Mouse (Mus musculus) intestine, embryonic 15.5 days (tissue): ENCODE measurements around the gene Mtf1. TPM values are rescaled to one million over a fixed set of nuclear protein-coding genes. Genes with fewer than 3 reads are reported as not detected.

ENCODE experiments used
- ATAC-seq: fragments of 200-750 bp; cut with Nextera tagmentation; 2 replicates; pipeline ENCODE4 v1.8.0; 2017; ENCODE audit warnings: moderate TSS enrichment, moderate library complexity
- H3K27ac ChIP-seq: fragments of 300-500 bp; sonication (generic); 2 replicates; pipeline ENCODE4 v1.5.1; 2015; ENCODE audit warnings: mild to moderate bottlenecking, inconsistent platforms
- H3K27me3 ChIP-seq: fragments of 300-500 bp; sonication (generic); replicated peaks from 2 replicates; pipeline ENCODE4 v1.6.1; 2015; ENCODE audit warnings: inconsistent platforms
- H3K36me3 ChIP-seq: fragments of 300-500 bp; sonication (generic); 2 replicates; pipeline ENCODE4 v1.6.1; 2015; ENCODE audit warnings: inconsistent platforms
- H3K4me1 ChIP-seq: fragments of 300-500 bp; sonication (generic); replicated peaks from 2 replicates; pipeline ENCODE4 v1.6.1; 2015; ENCODE audit warnings: inconsistent platforms
- H3K4me2 ChIP-seq: fragments of 300-500 bp; sonication (generic); replicated peaks from 2 replicates; pipeline ENCODE4 v1.6.1; 2015; ENCODE audit warnings: mild to moderate bottlenecking, inconsistent platforms
- H3K4me3 ChIP-seq: fragments of 300-500 bp; sonication (generic); replicated peaks from 2 replicates; pipeline ENCODE4 v1.5.1; 2015; ENCODE audit warnings: inconsistent platforms
- H3K9ac ChIP-seq: fragments of 300-500 bp; sonication (generic); 2 replicates; pipeline ENCODE4 v1.6.1; 2015; ENCODE audit warnings: inconsistent platforms
- H3K9me3 ChIP-seq: fragments of 300-500 bp; sonication (generic); 2 replicates; pipeline ENCODE4 v1.6.1; 2016; ENCODE audit warnings: inconsistent platforms
- WGBS: fragments of 180-500 bp; shearing (Covaris S2); methylation state at CpG from one replicate; pipeline ENCODE4 v1.1.7; 2015; 5-methylcytosine and 5-hydroxymethylcytosine counted together
- polyA plus RNA-seq: library from polyadenylated mRNA; unstranded; fragments of >200 nt; fragmentation: Nextera tagmentation; extraction: Ambion mirVana; gene quantifications from 2 replicates; pipeline ENCODE4 v1.2.1, GENCODE M21; 2015

Gene Mtf1
- polyA plus RNA-seq, result 13.6 TPM in 2 replicates

- peaks cover 19% of the 10 kb centered on the region; the same call in 1 of the 2 replicates for H3K36me3 ChIP-seq
- peak within 1 kb of the TSS; percentile 97 for H3K27ac ChIP-seq
- peak; percentile 91 for ATAC-seq
- no peaks in the 10 kb centered on the region for H3K9me3 ChIP-seq
- H3K4me1 ChIP-seq, result peaks cover 7% of the 10 kb centered on the region; the same call in 1 of the 2 replicates
- peak within 1 kb of the TSS; percentile 76 for H3K4me2 ChIP-seq
- 4% methylated on average over 21 of the region's 21 CpGs for WGBS
- peak within 1 kb of the TSS; percentile 82 for H3K4me3 ChIP-seq
- no peaks in the 10 kb centered on the region for H3K27me3 ChIP-seq
- H3K9ac ChIP-seq, result peak within 1 kb of the TSS; percentile 94
Measured at GRCm38 (mm10) chr4:124801552-124802308, at the start of gene Mtf1. Gene Mtf1 (plus strand): TSS chr4:124802104.

GRCm38 (mm10) chr4:124752281-124753199, 49.4 kb upstream of the Mtf1 start:
- no peak overlapping the region for H3K27ac ChIP-seq
- WGBS, result 22% methylated on average over 15 of the region's 15 CpGs
- H3K36me3 ChIP-seq, result no peaks in the 10 kb centered on the region
- peak overlapping the region; percentile 83 for H3K4me3 ChIP-seq
- H3K4me1 ChIP-seq, result peaks cover 26% of the 10 kb centered on the region
- no peaks in the 10 kb centered on the region for H3K9me3 ChIP-seq
- H3K9ac ChIP-seq, result peak overlapping the region; percentile 81
- H3K4me2 ChIP-seq, result peak overlapping the region; percentile 93
- no peaks in the 10 kb centered on the region for H3K27me3 ChIP-seq
- no peak for ATAC-seq

GRCm38 (mm10) chr4:124755526-124755925, 46.4 kb upstream of the Mtf1 start:
- Histone ChIP-seq H3K4me2 (no peak overlapping the region), H3K36me3 (no peaks in the 10 kb centered on the region), H3K4me3 (no peak overlapping the region), H3K9me3 (no peaks in the 10 kb centered on the region), H3K9ac (no peak overlapping the region), H3K27me3 (no peaks in the 10 kb centered on the region), H3K27ac (0 out of 2 replicates have a peak overlapping the region, but pooled peaks have one; percentile 8), H3K4me1 (peaks cover 40% of the 10 kb centered on the region)
- 32% methylated on average over 7 of the region's 7 CpGs for WGBS
- no peak for ATAC-seq

GRCm38 (mm10) chr4:124759305-124759811, 42.5 kb upstream of the Mtf1 start:
- H3K36me3 ChIP-seq, result no peaks in the 10 kb centered on the region
- ATAC-seq, result peak; percentile 85

DNA sequence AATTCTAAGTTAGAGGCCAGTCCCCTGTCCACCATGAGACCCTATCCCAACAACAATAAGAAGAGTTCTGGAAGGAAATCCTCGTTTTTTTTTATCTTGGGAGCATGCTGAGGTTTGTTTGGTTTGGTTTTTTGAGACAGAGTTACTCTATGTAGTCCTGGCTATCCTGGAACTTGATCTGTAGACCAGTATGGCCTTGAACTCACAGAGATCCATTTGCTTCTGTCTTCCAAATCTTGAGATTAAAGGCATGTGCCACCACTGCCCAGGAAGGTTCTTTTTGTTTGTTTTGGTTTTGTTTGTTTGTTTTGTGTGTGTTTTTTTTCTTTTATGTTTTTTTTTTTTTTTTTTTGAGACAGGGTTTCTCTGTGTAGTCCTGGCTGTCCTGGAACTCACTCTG, 40.7 kb upstream of the Mtf1 start:
- Histone ChIP-seq H3K9me3 (no peaks in the 10 kb centered on the region), H3K27me3 (no peaks in the 10 kb centered on the region), H3K27ac (no peak overlapping the region), H3K4me3 (no peak overlapping the region), H3K4me2 (no peak overlapping the region), H3K4me1 (peaks cover 15% of the 10 kb centered on the region; the same call in 1 of the 2 replicates), H3K36me3 (no peaks in the 10 kb centered on the region), H3K9ac (no peak overlapping the region)
- ATAC-seq, result no peak
- WGBS, result 52% methylated on average over 1 of the region's 1 CpGs

More at GRCm38 (mm10) chr4:124759305-124759811, 42.5 kb upstream of the Mtf1 start:
- no peak overlapping the region for H3K4me3 ChIP-seq
- H3K9ac ChIP-seq, result no peak overlapping the region
- peak overlapping the region; percentile 75 for H3K27ac ChIP-seq
- H3K9me3 ChIP-seq, result no peaks in the 10 kb centered on the region
- H3K4me2 ChIP-seq, result 0 out of 2 replicates have a peak overlapping the region, but pooled peaks have one; percentile 9
- H3K4me1 ChIP-seq, result peaks cover 22% of the 10 kb centered on the region
- H3K27me3 ChIP-seq, result no peaks in the 10 kb centered on the region
- 40% methylated on average over 7 of the region's 7 CpGs for WGBS

DNA sequence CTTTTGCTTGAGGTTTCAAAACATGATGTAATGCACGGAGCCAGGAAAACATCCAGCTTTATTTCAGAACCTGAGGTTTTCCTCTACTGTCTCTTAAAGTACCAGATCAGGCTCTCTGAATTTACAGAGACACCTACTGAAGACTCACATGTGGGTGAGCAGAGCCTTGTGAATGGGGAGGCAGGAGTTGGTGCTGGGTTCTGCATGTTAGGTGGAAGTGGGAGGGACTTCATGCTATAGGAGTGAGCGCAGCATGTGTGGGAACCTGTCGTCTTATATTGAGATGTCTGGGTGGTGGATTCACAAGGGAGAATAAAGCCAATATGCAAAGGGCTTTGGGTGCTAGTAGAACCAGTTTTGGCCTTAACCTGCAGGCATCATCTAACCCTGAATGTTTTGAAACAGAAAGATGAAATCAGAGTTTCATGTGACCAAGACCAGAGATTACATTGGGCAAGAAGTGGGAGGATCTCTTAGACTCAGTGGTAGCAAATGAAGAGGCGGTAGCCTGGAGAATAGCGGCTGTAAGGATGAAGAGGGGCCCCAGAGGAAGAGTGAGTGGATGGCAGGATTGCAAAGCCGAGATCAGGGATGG, 38.9 kb upstream of the Mtf1 start:
- ATAC-seq, result no peak
- WGBS, result 88% methylated on average over 6 of the region's 6 CpGs
- Histone ChIP-seq H3K27me3 (no peaks in the 10 kb centered on the region), H3K27ac (no peak overlapping the region), H3K4me3 (no peak overlapping the region), H3K9me3 (no peaks in the 10 kb centered on the region), H3K4me2 (no peak overlapping the region), H3K4me1 (peaks cover 13% of the 10 kb centered on the region; the same call in 1 of the 2 replicates), H3K9ac (no peak overlapping the region), H3K36me3 (no peaks in the 10 kb centered on the region)

- no peak overlapping the region for H3K9ac ChIP-seq
- H3K27me3 ChIP-seq, result no peaks in the 10 kb centered on the region
- no peaks in the 10 kb centered on the region for H3K4me1 ChIP-seq
- H3K4me2 ChIP-seq, result no peak overlapping the region
- H3K27ac ChIP-seq, result no peak overlapping the region
- WGBS, result 79% methylated on average over 23 of the region's 23 CpGs
- ATAC-seq, result no peak
- no peak overlapping the region for H3K4me3 ChIP-seq
- no peaks in the 10 kb centered on the region for H3K36me3 ChIP-seq
- H3K9me3 ChIP-seq, result no peaks in the 10 kb centered on the region
Measured at GRCm38 (mm10) chr4:124765802-124766565, 35.9 kb upstream of the Mtf1 start.

DNA sequence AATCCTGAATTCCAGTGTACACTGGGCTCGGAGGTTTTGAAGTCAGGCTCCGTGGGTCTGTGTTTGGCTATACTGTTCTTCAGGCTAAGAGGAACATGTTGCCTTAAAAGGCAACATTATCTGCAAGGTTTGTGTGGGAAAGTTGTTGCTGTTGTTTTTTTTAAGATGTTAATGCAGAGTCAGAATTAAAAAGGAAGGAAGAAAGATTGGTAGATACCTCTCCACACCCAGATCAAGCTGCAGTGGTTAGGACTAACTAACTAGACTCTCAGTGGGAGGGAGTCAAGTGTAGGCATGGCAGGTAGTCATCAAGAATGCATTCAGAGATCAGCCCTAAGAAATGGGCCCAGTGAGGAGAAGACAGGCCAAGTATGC, 35.4 kb upstream of the Mtf1 start:
- Histone ChIP-seq H3K27me3 (no peaks in the 10 kb centered on the region), H3K36me3 (no peaks in the 10 kb centered on the region), H3K4me3 (no peak overlapping the region), H3K27ac (no peak overlapping the region), H3K9me3 (no peaks in the 10 kb centered on the region), H3K9ac (no peak overlapping the region), H3K4me2 (no peak overlapping the region), H3K4me1 (no peaks in the 10 kb centered on the region)
- ATAC-seq, result no peak
- 75% methylated on average over 2 of the region's 2 CpGs for WGBS

DNA sequence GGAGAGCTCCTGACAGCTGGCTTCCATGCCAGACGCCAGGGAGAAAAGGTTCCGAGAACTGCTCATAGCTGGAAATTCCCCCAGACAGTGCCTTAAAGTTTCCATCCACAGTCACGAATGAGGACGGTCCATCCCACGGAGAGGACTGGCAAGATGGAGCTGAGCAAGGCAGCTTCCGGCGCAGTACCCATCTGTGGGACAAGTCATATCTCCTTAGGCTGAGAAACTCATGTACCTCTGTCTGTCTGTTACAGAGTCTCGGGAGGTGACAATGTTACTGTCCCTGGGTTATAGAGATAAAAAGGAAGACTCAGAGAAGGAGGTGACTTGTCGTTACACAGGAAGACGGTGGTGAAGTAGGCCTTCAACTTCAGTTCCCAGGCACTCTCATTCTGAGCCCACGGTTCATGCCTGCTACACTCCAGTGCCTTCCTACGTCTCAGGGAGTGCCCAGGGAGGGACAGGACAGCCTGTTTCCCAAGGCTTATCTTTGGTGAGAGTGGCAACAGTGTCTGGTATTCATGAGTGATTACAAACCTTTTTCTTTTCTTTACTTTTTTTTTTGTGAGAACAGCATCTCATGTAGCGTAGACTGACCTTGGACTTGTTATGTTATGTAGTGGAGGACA, 32.8 kb upstream of the Mtf1 start:
- H3K36me3 ChIP-seq, result no peaks in the 10 kb centered on the region
- H3K4me1 ChIP-seq, result peaks cover 2% of the 10 kb centered on the region; the same call in 1 of the 2 replicates
- no peaks in the 10 kb centered on the region for H3K9me3 ChIP-seq
- H3K27ac ChIP-seq, result no peak overlapping the region
- H3K4me2 ChIP-seq, result no peak overlapping the region
- no peak for ATAC-seq
- no peak overlapping the region for H3K4me3 ChIP-seq
- 83% methylated on average over 13 of the region's 13 CpGs for WGBS
- H3K9ac ChIP-seq, result no peak overlapping the region
- no peaks in the 10 kb centered on the region for H3K27me3 ChIP-seq

DNA sequence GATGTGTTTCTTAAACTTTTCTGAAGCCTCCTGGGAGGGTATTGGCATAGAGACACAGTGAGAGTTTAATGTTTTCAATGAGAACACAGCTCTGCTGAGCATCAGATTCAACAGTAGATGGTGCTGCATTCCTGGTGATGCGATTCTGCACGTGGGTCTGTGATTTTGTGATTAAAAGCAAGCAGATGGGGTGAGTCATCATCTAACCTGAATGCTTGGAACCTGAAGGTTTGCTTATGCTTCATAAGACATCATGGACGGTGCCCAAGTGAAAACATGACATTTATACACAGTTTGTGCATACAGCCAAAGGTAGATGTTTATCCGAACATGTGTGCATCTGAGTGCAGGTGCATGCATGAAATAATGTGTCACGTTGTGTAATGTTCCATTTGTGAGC, 31.3 kb upstream of the Mtf1 start:
- 70% methylated on average over 5 of the region's 5 CpGs for WGBS
- Histone ChIP-seq H3K4me2 (no peak overlapping the region), H3K27me3 (no peaks in the 10 kb centered on the region), H3K9me3 (no peaks in the 10 kb centered on the region), H3K27ac (no peak overlapping the region), H3K9ac (no peak overlapping the region), H3K36me3 (no peaks in the 10 kb centered on the region), H3K4me3 (no peak overlapping the region), H3K4me1 (peaks cover 2% of the 10 kb centered on the region; the same call in 1 of the 2 replicates)
- no peak for ATAC-seq

GRCm38 (mm10) chr4:124772125-124772524, 29.8 kb upstream of the Mtf1 start:
- Histone ChIP-seq H3K9me3 (no peaks in the 10 kb centered on the region), H3K9ac (no peak overlapping the region), H3K4me3 (no peak overlapping the region), H3K4me1 (peaks cover 2% of the 10 kb centered on the region; the same call in 1 of the 2 replicates), H3K27ac (peak overlapping the region; percentile 68), H3K4me2 (no peak overlapping the region), H3K36me3 (no peaks in the 10 kb centered on the region), H3K27me3 (no peaks in the 10 kb centered on the region)
- ATAC-seq, result peak; percentile 87
- 42% methylated on average over 4 of the region's 4 CpGs for WGBS
